Mouse (Mus musculus): ENCODE results near the gene Scrn1. TPM values are rescaled to one million over a fixed set of nuclear protein-coding genes. Genes with fewer than 3 reads are reported as not detected.

The Scrn1 gene
- polyA plus RNA-seq, 1 experiment from 2014 or later, result 86.4 TPM

- H3K4me2 ChIP-seq (replicated peaks), result peak overlapping the region; percentile 71
- no peak overlapping the region for H3K9ac ChIP-seq (replicated peaks)
- WGBS, result 32% methylated on average over 6 of the region's 6 CpGs
Observed at GRCm38 (mm10) chr6:54485973-54486569, 80.2 kb downstream of the Scrn1 start.

GRCm38 (mm10) chr6:54485435-54485901 lies 80.8 kb downstream of the Scrn1 start:
- peaks cover 30% of the 10 kb centered on the region for H3K27me3 ChIP-seq
- H3K36me3 ChIP-seq, result no peaks in the 10 kb centered on the region
- peak overlapping the region; percentile 35 for H3K4me3 ChIP-seq
- no peaks in the 10 kb centered on the region for H3K9me3 ChIP-seq
- H3K4me1 ChIP-seq, result peaks cover 10% of the 10 kb centered on the region
- WGBS, result 3% methylated on average over 22 of the region's 25 CpGs
- peak; percentile 41; the same call in 1 of the 2 replicates for ATAC-seq (ENCODE audit: low FRiP score, low read depth)
- peak overlapping the region; percentile 71 for H3K4me2 ChIP-seq (replicated peaks)
- no peak overlapping the region for H3K27ac ChIP-seq (replicated peaks)
- H3K9ac ChIP-seq (replicated peaks), result peak overlapping the region; percentile 44

More at GRCm38 (mm10) chr6:54485973-54486569, 80.2 kb downstream of the Scrn1 start:
- Histone ChIP-seq H3K36me3 (no peaks in the 10 kb centered on the region), H3K4me1 (peaks cover 10% of the 10 kb centered on the region), H3K27me3 (peaks cover 30% of the 10 kb centered on the region), H3K4me3 (peak overlapping the region; percentile 35; the same call in 1 of the 2 replicates), H3K27ac (replicated peaks) (no peak overlapping the region), H3K9me3 (no peaks in the 10 kb centered on the region)
- no peak for ATAC-seq (ENCODE audit: low FRiP score, low read depth)

- Histone ChIP-seq H3K27me3 (peaks cover 30% of the 10 kb centered on the region), H3K4me3 (peak overlapping the region; percentile 35), H3K9me3 (no peaks in the 10 kb centered on the region), H3K36me3 (no peaks in the 10 kb centered on the region), H3K4me2 (replicated peaks) (peak overlapping the region; percentile 71), H3K4me1 (peaks cover 10% of the 10 kb centered on the region), H3K27ac (replicated peaks) (no peak overlapping the region), H3K9ac (replicated peaks) (peak overlapping the region; percentile 44; the same call in 1 of the 2 replicates)
- ATAC-seq (ENCODE audit: low FRiP score, low read depth), result peak; percentile 52
- WGBS, result 16% methylated on average over 11 of the region's 12 CpGs
Observed at GRCm38 (mm10) chr6:54485000-54485399, 81.3 kb downstream of the Scrn1 start.

- Histone ChIP-seq H3K4me2 (replicated peaks) (no peak overlapping the region), H3K36me3 (no peaks in the 10 kb centered on the region), H3K9me3 (no peaks in the 10 kb centered on the region), H3K27ac (replicated peaks) (no peak overlapping the region), H3K4me1 (peaks cover 16% of the 10 kb centered on the region), H3K27me3 (peaks cover 22% of the 10 kb centered on the region), H3K9ac (replicated peaks) (no peak overlapping the region), H3K4me3 (no peak overlapping the region)
- 85% methylated on average over 15 of the region's 15 CpGs for WGBS
- ATAC-seq (ENCODE audit: low FRiP score, low read depth), result no peak
Observed at GRCm38 (mm10) chr6:54481390-54482112, 84.7 kb downstream of the Scrn1 start.

- Histone ChIP-seq H3K27me3 (no peaks in the 10 kb centered on the region), H3K36me3 (no peaks in the 10 kb centered on the region), H3K4me3 (no peak overlapping the region), H3K4me2 (replicated peaks) (no peak overlapping the region), H3K9ac (replicated peaks) (no peak overlapping the region), H3K27ac (replicated peaks) (no peak overlapping the region), H3K9me3 (0 out of 2 replicates have a peak, but pooled peaks cover 3% of the 10 kb centered on the region), H3K4me1 (peaks cover 9% of the 10 kb centered on the region)
- 66% methylated on average over 5 of the region's 5 CpGs for WGBS
- no peak for ATAC-seq (ENCODE audit: low FRiP score, low read depth)
Observed at GRCm38 (mm10) chr6:54478646-54479324, 87.5 kb downstream of the Scrn1 start.

GRCm38 (mm10) chr6:54475926-54476667 lies 90.2 kb downstream of the Scrn1 start:
- WGBS, result 82% methylated on average over 19 of the region's 19 CpGs
- Histone ChIP-seq H3K4me2 (replicated peaks) (no peak overlapping the region), H3K27me3 (no peaks in the 10 kb centered on the region), H3K4me3 (no peak overlapping the region), H3K9ac (replicated peaks) (no peak overlapping the region), H3K9me3 (0 out of 2 replicates have a peak, but pooled peaks cover 3% of the 10 kb centered on the region), H3K4me1 (peaks cover 9% of the 10 kb centered on the region), H3K36me3 (no peaks in the 10 kb centered on the region), H3K27ac (replicated peaks) (no peak overlapping the region)
- no peak for ATAC-seq (ENCODE audit: low FRiP score, low read depth)

- H3K27me3 ChIP-seq, result no peaks in the 10 kb centered on the region
- H3K9ac ChIP-seq (replicated peaks), result no peak overlapping the region
- no peak overlapping the region for H3K4me3 ChIP-seq
- peaks cover 3% of the 10 kb centered on the region; the same call in 1 of the 2 replicates for H3K4me1 ChIP-seq
- 83% methylated on average over 8 of the region's 8 CpGs for whole genome bisulfite sequencing
- 0 out of 2 replicates have a peak, but pooled peaks cover 3% of the 10 kb centered on the region for H3K9me3 ChIP-seq
- no peak for ATAC-seq (ENCODE audit: low FRiP score, low read depth)
- H3K36me3 ChIP-seq, result no peaks in the 10 kb centered on the region
- H3K4me2 ChIP-seq (replicated peaks), result no peak overlapping the region
- no peak overlapping the region for H3K27ac ChIP-seq (replicated peaks)
Observed at GRCm38 (mm10) chr6:54472846-54473715, 93.2 kb downstream of the Scrn1 start.

GRCm38 (mm10) chr6:54471866-54472265 lies 94.4 kb downstream of the Scrn1 start:
- no peaks in the 10 kb centered on the region for H3K36me3 ChIP-seq
- H3K27ac ChIP-seq (replicated peaks), result no peak overlapping the region
- H3K4me1 ChIP-seq, result peaks cover 3% of the 10 kb centered on the region; the same call in 1 of the 2 replicates
- H3K4me3 ChIP-seq, result no peak overlapping the region
- H3K9ac ChIP-seq (replicated peaks), result no peak overlapping the region
- H3K27me3 ChIP-seq, result no peaks in the 10 kb centered on the region
- H3K9me3 ChIP-seq, result 0 out of 2 replicates have a peak, but pooled peaks cover 3% of the 10 kb centered on the region
- ATAC-seq (ENCODE audit: low FRiP score, low read depth), result no peak
- no peak overlapping the region for H3K4me2 ChIP-seq (replicated peaks)
- 93% methylated on average over 7 of the region's 7 CpGs for WGBS

- no peak for ATAC-seq (ENCODE audit: low FRiP score, low read depth)
- WGBS, result 91% methylated on average over 3 of the region's 3 CpGs
Observed at GRCm38 (mm10) chr6:54467371-54467770, 98.9 kb downstream of the Scrn1 start.

GRCm38 (mm10) chr6:54464926-54465325 lies 101.4 kb downstream of the Scrn1 start:
- Histone ChIP-seq H3K9ac (replicated peaks) (no peak overlapping the region), H3K4me2 (replicated peaks) (no peak overlapping the region), H3K4me1 (peaks cover under 1% of the 10 kb centered on the region; the same call in 1 of the 2 replicates), H3K4me3 (no peak overlapping the region), H3K9me3 (no peaks in the 10 kb centered on the region), H3K27me3 (no peaks in the 10 kb centered on the region), H3K27ac (replicated peaks) (no peak overlapping the region), H3K36me3 (no peaks in the 10 kb centered on the region)
- ATAC-seq (ENCODE audit: low FRiP score, low read depth), result no peak
- WGBS, result 89% methylated on average over 4 of the region's 4 CpGs

More at GRCm38 (mm10) chr6:54467371-54467770, 98.9 kb downstream of the Scrn1 start:
- no peaks in the 10 kb centered on the region for H3K9me3 ChIP-seq
- no peaks in the 10 kb centered on the region for H3K36me3 ChIP-seq
- H3K4me1 ChIP-seq, result no peaks in the 10 kb centered on the region; the same call in 1 of the 2 replicates
- no peak overlapping the region for H3K9ac ChIP-seq (replicated peaks)
- no peak overlapping the region for H3K4me2 ChIP-seq (replicated peaks)
- H3K27ac ChIP-seq (replicated peaks), result no peak overlapping the region
- H3K4me3 ChIP-seq, result no peak overlapping the region
- no peaks in the 10 kb centered on the region for H3K27me3 ChIP-seq
